Mouse (Mus musculus) megakaryocyte, embryonic 14.5 days (primary cell): ENCODE results near the gene Map1a.

ENCODE experiments used
- FLI1 ChIP-seq: IDR thresholded peaks from 2 replicates; pipeline ENCODE4 v1.6.1; 2012; ENCODE audit warnings: low read length, inconsistent platforms, mixed read lengths
- GATA1 ChIP-seq: IDR thresholded peaks from 3 replicates; pipeline ENCODE4 v1.6.1; 2012; ENCODE audit warnings: mixed read lengths, low read length, inconsistent platforms, borderline replicate concordance

GRCm38 (mm10) chr2:121294182-121294581 is 4.8 kb downstream of the Map1a start:
- no peak for TF ChIP-seq GATA1
- no peak for TF ChIP-seq FLI1
